Mouse (Mus musculus) megakaryocyte, embryonic 14.5 days (primary cell): ENCODE measurements around the gene Tagln2. TPM values are rescaled to one million over a fixed set of nuclear protein-coding genes. Genes with fewer than 3 reads are reported as not detected.

ENCODE experiments used
- H3K27me3 ChIP-seq: replicated peaks from 2 replicates; pipeline ENCODE3; 2012; ENCODE audit warnings: inconsistent platforms
- H3K36me3 ChIP-seq: replicated peaks from 2 replicates; pipeline ENCODE3; 2012; ENCODE audit warnings: low read length, inconsistent platforms, mixed read lengths
- H3K4me1 ChIP-seq: 2 replicates; pipeline ENCODE4 v1.6.1; 2012; ENCODE audit warnings: inconsistent platforms
- H3K4me3 ChIP-seq: replicated peaks from 2 replicates; pipeline ENCODE3; 2012; ENCODE audit warnings: moderate library complexity, mild to moderate bottlenecking, inconsistent platforms
- H3K9me3 ChIP-seq: 2 replicates; pipeline ENCODE4 v1.6.1; 2012; ENCODE audit warnings: inconsistent platforms
- FLI1 ChIP-seq: IDR thresholded peaks from 2 replicates; pipeline ENCODE4 v1.6.1; 2012; ENCODE audit warnings: low read length, inconsistent platforms, mixed read lengths
- GATA1 ChIP-seq: IDR thresholded peaks from 3 replicates; pipeline ENCODE4 v1.6.1; 2012; ENCODE audit warnings: mixed read lengths, low read length, inconsistent platforms, borderline replicate concordance
- polyA plus RNA-seq: library from polyadenylated mRNA; stranded (reverse); fragments of >175 nt; gene quantifications from 2 replicates; pipeline ENCODE4 v1.2.3, GENCODE M21; 2012; ENCODE audit warnings: low replicate concordance; ENCODE audit not compliant: insufficient read depth

Gene Tagln2
- polyA plus RNA-seq, 1 experiment = 2,302 TPM

DNA sequence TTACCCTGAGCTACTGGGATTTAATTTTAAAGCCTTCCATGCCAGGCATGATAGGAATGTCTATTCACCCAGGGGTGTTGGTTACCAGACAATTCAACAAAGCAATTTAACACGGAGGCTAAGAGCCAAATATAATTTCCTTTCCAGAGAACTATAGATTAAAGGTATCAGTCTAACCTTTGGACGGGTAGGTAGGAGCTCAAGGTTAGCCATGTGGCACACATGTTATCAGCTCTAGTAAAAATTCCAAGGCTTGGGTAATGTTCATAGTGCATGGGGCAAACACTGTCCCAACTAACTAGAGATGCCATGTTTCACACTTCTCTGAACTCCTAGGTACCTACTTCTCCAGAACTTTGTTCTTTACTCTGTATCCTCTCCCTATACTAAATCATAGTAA lies 38.2 kb upstream of the Tagln2 start:
- Histone ChIP-seq H3K27me3 (peaks cover 7% of the 10 kb centered on the region), H3K4me3 (no peak overlapping the region), H3K36me3 (no peaks in the 10 kb centered on the region), H3K9me3 (0 out of 2 replicates have a peak, but pooled peaks cover 4% of the 10 kb centered on the region), H3K4me1 (peaks cover 26% of the 10 kb centered on the region)
- TF ChIP-seq FLI1 = no peak
- no peak for TF ChIP-seq GATA1

DNA sequence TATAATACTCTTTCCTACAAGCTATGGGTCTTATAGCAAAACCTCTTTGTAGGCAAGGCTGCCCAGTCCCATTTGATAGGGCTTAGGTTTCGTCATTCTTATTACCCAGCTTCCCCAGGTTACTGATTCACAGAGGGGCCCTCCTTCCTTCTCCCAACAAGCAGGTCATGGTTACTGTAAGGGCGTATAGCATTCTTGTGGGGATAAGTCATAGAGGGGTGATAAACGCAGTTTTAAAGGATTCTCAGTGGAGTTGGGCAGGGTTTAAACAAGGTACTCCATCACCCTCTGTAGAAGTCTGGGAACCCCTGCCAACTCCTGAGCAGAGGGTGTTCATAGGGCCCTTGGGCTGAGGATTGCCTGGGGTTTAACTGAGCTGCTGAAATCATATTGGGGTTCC lies 37.3 kb upstream of the Tagln2 start:
- TF ChIP-seq GATA1 (no peak), FLI1 (no peak)
- Histone ChIP-seq H3K4me1 (peaks cover 26% of the 10 kb centered on the region), H3K4me3 (no peak overlapping the region), H3K27me3 (peaks cover 9% of the 10 kb centered on the region), H3K9me3 (no peaks in the 10 kb centered on the region), H3K36me3 (no peaks in the 10 kb centered on the region)

DNA sequence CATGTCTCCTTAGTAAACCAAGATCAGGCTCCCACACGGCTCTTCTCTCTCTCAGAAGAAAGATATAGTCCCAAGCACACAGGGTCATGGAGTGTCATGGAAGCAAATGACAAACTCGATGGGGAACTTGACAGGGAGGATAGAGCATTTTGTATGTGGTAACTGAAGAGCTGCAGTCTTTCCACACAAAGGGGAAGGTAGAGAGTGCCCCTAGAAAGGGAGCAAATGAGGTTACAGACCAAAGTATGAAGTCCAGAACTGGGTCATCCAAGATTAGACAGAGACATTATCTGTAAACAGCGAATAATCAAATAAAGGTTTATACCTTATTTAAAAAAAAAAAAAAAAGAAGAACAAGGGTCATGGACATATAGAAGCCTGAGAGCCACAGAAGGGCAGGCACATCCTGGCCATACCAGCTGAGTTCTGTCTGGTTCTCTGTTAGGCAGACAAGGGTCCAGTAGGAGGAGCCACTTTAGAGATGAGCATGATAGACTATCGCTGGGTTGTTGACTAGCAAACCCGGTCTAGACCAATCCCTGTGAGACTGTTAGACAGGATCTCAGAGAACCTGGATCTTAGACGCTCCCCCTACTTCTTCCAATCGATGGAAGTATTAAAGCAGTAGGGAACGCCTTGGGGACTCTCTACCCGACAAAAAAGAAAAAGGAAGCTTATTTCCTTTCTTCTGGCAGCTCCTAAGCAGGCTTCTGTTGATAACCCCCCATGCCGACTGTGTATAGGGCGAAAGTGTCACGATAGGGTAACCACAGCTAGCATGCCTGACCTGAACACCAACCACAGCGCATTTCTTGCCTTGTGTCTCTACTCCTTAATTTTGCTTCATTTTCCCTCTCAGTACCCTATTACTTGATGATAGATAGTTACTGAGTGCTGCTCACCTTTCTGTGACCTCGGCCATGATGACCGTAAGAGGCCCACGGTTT lies 36.2 kb upstream of the Tagln2 start:
- H3K4me1 ChIP-seq = peaks cover 26% of the 10 kb centered on the region
- H3K36me3 ChIP-seq = no peaks in the 10 kb centered on the region
- no peak for TF ChIP-seq FLI1
- no peak for TF ChIP-seq GATA1
- no peaks in the 10 kb centered on the region for H3K9me3 ChIP-seq
- H3K4me3 ChIP-seq = peak overlapping the region; percentile 62
- H3K27me3 ChIP-seq = peaks cover 9% of the 10 kb centered on the region

DNA sequence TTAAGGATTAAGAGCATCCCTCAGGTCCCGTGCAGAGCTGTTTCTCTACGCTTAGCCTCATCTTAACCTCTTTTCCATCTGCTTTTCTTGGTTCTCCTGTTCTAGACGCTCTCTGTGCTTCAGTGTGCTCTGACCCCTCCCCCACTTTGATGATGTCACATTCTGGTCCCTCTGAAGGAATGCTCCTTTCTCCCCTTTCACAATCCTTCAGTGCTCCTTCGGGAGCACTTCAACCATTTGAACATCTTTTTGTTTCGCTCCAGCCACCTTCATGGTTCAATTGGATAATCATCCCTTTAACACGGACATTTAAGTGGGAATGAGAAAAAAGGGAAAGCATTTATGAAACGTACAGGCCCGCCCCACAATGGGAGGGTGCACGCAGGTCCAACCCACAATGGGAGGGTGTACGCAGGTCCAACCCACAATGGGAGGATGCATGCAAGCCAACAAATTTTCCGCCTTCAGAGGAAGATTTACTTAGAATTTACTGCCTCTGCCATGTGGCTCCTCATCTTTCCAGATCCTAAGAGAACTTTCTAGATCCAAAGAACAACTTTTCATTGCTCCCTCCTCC lies 31.5 kb upstream of the Tagln2 start:
- TF ChIP-seq GATA1 = no peak
- TF ChIP-seq FLI1 = no peak
- peaks cover 17% of the 10 kb centered on the region for H3K27me3 ChIP-seq

DNA sequence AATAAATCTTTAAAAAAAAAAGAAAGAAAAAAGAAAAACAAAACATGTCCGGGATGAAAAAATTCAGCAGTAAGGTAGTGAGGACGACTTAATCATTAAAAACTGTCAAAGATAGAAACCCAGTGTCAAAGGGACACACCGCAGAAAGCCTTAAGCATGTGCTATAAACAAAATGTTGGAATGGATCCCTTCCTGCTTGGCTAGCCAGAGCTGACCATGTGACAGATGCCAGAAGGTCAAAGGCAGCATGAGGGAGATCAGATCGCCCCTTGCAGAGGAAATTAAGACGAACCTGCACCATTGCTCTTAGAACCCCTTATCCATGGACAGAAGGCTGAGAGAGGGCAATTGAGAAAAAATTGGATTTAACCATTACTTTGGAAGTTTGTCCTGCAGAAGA lies 30.5 kb upstream of the Tagln2 start:
- TF ChIP-seq FLI1 = no peak
- no peak for TF ChIP-seq GATA1
- Histone ChIP-seq H3K9me3 (no peaks in the 10 kb centered on the region), H3K4me3 (no peak overlapping the region)

More for the DNA sequence above, 31.5 kb upstream of the Tagln2 start:
- Histone ChIP-seq H3K36me3 (no peaks in the 10 kb centered on the region), H3K4me1 (peaks cover 14% of the 10 kb centered on the region), H3K9me3 (no peaks in the 10 kb centered on the region), H3K4me3 (no peak overlapping the region)

DNA sequence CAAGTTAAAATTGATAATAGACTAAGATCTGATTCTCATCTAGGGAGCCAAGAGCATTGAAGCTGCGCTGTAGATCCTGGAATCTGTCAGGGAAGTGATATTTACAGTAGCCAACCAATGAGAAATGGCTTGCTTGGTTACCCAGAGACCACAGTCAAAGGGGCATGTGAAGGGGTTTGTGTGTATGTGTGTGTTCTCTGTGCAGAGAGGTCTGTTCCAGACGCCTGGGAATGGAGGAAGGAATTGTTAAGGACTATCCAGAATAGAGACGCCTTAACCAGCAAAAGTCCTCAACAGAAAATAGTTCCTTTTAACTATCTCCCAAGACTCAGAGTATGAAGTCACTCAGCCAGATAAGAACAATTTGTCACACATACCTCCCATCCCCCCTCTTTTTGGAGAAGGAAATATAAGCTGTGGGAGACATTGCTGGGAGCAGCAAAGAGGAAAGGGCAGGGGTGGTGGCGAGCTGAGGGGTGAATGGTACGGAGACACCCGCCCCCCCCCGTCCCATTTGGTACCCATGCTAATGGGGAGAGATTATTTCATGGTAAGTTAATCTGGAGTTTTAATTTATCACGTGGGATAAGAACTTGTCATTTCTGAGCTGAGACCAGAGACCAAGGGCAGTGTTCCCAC lies 29.9 kb upstream of the Tagln2 start:
- TF ChIP-seq FLI1 = no peak
- no peak for TF ChIP-seq GATA1
- H3K4me1 ChIP-seq = peaks cover 9% of the 10 kb centered on the region
- H3K27me3 ChIP-seq = peaks cover 21% of the 10 kb centered on the region
- no peaks in the 10 kb centered on the region for H3K9me3 ChIP-seq
- no peak overlapping the region for H3K4me3 ChIP-seq
- H3K36me3 ChIP-seq = no peaks in the 10 kb centered on the region

More for the DNA sequence above, 30.5 kb upstream of the Tagln2 start:
- Histone ChIP-seq H3K36me3 (no peaks in the 10 kb centered on the region), H3K27me3 (peaks cover 18% of the 10 kb centered on the region), H3K4me1 (peaks cover 6% of the 10 kb centered on the region)

DNA sequence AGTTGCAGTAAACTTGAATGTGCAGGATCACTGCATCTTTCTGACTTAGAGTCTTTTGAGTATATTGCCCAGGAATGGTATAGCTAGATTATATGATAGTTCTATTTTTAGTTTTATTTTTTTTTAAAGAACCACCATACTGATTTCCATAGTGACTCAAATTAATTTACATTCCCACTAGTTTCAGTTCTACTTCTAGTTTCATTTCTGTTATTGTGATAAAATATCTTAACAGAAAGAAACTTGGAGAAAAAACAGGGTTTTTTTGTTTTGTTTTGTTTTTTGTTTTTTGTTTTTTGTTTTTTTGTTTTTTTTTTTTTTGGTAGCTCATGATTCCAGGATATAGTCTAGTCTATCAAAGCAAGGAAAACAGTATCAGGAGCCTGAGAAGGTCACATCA lies 26.9 kb upstream of the Tagln2 start:
- Histone ChIP-seq H3K36me3 (no peaks in the 10 kb centered on the region), H3K4me3 (no peak overlapping the region), H3K9me3 (no peaks in the 10 kb centered on the region), H3K4me1 (peaks cover 11% of the 10 kb centered on the region), H3K27me3 (peaks cover 33% of the 10 kb centered on the region)
- TF ChIP-seq GATA1 (no peak), FLI1 (no peak)

DNA sequence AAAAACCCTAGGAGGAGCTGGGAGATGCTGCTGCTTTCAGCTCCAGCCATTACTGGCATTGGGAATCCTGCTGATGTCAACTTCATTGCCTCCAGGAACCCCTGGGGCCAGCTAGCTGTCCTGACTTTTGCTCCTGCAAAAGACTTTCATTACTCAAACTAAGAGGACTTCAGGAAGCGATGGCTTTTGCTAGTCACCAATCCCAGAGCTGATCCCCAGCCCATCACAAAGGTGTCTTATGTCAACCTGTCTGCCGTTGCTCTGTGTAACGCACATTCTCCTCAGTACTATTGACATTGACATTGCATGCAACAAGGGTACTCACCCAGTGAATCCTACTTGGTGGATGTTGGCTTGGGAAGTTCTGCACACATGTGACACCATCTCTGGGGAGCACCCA lies 25.7 kb upstream of the Tagln2 start:
- Histone ChIP-seq H3K36me3 (no peaks in the 10 kb centered on the region), H3K4me1 (peaks cover 11% of the 10 kb centered on the region), H3K27me3 (peaks cover 43% of the 10 kb centered on the region), H3K4me3 (no peak overlapping the region), H3K9me3 (no peaks in the 10 kb centered on the region)
- TF ChIP-seq GATA1 = no peak

DNA sequence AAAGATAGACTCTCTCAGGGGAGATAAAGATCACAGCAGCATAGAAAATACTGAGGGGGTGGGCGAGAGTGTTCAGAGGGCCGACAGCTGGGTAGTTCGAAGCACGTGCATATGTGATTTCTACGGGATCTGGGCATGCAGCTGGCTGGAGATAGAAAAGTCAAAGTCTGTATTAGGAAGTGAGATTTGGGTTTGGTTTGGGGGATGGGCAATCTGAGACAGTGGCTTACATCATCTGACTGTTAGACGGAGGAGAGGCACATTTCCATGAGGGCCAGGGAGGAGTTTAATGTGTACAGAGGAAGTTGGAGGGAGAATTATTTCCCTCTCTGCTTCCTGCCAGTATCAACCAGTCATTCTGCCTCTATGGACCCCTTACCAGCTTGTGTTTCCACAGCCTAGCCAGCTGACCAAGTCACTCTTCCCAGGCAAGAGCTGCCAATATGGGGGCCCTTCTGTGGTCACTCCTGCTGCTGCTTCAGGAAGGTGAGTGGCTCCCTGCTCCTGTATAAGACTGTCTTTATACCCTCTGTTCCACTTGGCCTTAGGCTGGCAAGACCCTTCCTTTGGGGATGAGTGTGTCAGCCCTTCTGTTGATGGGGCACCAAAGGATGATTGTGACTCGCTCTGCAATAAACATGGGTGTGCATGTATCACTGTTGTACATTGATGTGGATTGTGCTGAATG lies 24.6 kb upstream of the Tagln2 start, which contains the start of gene Slamf9:
TSS of gene Slamf9 (plus strand) at position 305 of the 688 bp plus-strand sequence.
- Histone ChIP-seq H3K9me3 (no peaks in the 10 kb centered on the region), H3K27me3 (peaks cover 48% of the 10 kb centered on the region), H3K4me1 (peaks cover 11% of the 10 kb centered on the region), H3K4me3 (no peak within 1 kb of the TSS), H3K36me3 (no peaks in the 10 kb centered on the region)
- TF ChIP-seq FLI1 (no peak), GATA1 (no peak)

DNA sequence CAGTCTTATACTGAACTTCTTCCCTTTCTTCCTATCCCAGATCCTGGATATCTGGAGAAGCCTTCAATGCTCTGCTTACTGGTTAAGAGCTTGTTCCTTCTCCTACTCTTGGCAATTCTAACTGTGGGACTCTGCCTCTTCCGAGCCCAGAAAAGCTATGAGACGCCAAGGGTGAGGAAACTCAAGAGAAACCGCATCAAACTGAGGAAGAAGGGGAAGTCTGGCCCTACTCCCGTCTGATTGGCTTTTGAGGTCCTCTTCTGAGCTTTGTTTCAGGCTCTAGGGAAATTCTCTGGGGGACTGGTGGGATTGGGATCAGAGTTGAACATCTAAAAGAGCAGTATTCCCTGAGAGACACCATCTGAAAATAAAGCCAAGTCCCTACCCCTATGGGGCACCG lies 21.8 kb upstream of the Tagln2 start:
- H3K4me1 ChIP-seq = peaks cover 27% of the 10 kb centered on the region
- peaks cover 70% of the 10 kb centered on the region for H3K27me3 ChIP-seq
- H3K9me3 ChIP-seq = no peaks in the 10 kb centered on the region
- TF ChIP-seq FLI1 = no peak
- TF ChIP-seq GATA1 = no peak
- no peaks in the 10 kb centered on the region for H3K36me3 ChIP-seq
- no peak overlapping the region for H3K4me3 ChIP-seq
